Mouse (Mus musculus) cerebellum, adult 11 months (tissue): Measurements from ENCODE around the gene Kansl2.

ENCODE experiments used
- DNase-seq: peaks from one replicate; pipeline ENCODE4 v3.0.0; 2022

The Kansl2 gene

DNA sequence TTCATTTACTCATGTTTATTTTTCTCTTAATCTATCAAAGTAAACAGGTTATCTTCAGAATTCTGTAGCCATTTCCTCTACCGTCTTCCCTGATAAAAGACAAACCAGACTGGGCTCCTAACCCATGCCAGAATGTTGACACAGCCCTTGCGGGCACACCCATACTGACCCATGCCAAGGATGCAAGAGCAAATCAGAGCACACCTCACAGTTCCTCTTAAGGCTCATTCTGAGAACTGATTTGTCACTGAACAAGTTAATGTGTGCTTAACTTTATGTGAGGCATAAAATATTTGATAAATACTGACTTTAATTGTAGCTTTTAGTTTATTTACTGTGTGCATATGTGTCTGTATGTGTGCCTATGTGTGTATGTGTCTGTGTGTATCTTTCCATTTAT is 42.7 kb downstream of the Kansl2 start:
- DNase-seq: no peak

DNA sequence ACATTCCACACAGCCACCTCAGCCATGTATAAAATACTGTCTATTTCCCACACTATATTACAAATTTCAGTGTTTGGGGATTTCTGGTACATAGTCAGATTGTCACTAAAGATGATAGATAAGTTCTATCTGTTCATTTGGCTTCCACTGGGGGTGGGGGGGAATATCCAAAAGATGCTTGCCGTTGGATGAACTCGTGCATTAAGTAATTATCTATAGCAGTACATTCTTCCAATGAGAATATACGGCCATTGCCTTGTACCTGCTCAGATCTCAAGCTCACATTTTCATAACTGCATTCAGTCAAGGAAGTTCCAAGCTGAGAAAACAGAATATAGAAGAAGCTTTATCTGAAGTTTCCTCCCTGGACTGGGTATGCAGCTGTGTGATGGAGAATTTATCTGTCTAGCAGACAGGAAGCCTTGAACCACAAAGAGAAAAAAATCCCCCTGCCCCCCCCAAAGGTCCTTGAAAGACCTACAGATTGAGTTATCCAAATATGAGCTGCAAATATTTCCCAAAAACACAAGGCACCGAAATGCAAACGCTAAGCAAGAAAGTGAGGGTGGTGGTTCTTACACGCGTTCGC is 47.5 kb downstream of the Kansl2 start:
- DNase-seq: no peak

DNA sequence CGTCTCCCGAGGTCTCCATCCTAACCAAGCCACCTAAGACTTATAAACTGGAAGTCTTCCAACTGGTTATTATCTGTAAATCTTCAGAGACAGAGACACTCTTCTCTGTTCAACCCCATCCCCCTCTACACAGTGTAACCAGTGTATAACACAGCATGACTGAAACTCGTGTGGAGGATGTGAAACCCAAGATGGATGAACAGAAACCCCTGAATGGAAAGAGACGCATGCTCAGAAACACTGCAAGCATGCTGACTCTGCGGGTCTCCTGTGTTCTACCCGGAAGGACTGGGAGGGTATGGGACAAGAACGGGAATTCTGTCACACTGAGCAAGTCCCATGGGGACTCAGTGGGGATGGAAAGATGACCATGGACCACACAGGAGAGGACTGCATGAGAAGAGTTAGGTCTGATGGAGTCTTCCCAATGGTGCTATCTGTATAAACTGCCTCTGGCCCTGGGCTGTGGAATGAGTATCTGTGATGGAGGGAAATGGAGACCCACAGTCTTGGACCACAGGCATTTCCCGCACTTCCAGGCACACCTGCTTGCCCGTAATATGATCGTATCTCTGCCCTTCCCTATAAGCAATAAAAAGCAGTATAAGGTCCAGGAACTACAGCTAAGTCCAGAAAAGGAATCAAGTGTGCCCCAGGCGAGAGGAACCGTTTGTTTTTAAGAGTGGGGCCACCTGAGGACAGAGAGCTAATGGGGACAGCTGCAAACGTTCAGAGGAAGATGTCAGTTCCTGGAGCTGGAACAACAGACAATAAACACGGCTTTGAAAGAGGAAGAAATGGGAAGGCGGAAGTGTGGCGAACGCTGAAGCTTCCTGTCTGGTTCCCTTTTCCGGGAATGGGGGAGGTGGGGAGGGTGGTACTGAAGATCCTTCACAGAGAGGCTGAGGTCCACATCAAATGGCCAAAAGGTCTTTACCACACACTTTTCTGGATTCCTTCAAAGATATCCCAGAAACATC is 49.9 kb downstream of the Kansl2 start:
- no peak for DNase-seq

DNA sequence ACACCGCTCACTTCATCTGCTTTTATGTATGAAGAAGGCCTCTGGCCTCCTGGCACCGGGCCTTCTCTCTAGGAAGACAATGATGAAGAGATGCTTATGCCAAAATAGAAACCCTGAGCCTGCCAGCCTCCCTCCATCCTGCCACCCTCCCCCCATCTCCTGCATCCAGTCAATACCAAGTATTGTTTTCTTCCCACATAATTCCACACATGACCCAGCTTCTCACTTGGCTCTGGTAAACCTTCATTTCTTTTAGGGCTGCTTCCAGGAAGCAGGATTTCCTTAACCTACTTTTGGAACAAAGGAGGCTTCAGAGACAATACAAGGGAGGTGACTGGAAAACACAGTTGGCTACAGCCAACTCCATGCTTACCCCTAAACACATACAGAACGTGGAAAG is 51.4 kb downstream of the Kansl2 start, which contains the start of gene Lalba:
Gene Lalba, minus strand, starts transcription at position 21 of the 400 bp plus-strand sequence.
- DNase-seq: no peak

DNA sequence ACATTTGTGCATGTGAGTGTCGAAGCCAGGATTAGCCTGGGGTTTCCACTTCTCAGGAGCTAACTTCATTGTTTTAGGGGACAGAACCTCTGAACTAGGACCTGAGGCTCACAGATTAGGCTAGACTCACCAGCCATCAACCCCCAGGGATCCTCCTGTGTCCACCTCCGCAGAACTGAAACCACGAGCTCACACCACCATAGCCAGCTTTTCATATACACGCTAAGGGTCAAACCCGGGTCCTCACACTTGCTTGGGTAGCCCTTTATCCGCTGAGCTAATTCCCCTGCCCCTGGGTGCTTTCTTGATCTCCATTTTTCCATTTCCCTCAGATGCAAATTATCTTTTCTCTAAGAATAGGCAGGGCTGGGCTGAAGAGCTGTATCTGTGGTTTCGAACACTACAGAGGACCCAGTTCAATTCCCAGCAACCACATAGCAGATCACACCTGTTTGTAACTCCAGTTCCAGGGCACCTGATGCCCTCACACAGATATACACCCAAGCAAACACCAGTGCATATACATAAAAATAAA is 54.4 kb downstream of the Kansl2 start:
- DNase-seq: no peak

DNA sequence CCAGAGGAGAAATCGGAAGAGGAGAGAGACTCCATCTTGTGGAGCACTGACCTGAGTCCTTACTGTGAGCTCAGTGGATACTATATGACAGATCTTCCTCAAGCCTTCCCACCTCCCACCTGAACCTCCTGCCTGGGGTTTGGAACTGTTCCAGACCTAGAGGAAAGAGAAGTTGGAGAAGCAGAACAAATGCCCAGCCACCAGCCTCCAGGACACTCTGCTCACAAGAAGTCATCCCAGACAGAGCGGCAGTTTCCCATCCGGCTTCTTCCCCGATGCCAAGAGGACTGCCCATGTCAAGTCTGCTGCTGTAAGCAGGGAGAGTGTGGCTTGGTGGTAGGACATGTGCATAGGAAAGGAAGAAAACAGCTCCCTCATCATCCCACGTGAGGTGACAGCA is 57.8 kb downstream of the Kansl2 start:
- no peak for DNase-seq

DNA sequence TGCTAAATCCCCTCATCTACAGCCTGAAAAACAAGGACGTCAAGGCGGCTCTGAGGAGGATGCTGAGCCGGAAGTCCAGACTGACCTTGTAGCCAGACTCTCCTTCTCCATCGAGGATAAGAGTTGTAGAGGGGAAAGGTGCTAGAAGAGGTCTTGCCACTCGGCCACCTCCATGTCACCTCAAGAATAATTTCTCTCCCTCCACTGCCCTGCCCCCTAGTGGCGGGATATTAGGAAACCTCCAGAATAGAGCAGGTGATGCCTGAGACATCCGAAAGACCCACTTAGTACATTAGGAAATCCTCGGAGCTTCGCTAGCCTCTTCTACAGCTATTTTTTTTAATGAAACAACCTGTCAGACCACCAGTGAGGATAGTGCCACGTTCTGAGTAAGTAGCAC is 58.7 kb downstream of the Kansl2 start:
- peak; percentile 23 for DNase-seq

DNA sequence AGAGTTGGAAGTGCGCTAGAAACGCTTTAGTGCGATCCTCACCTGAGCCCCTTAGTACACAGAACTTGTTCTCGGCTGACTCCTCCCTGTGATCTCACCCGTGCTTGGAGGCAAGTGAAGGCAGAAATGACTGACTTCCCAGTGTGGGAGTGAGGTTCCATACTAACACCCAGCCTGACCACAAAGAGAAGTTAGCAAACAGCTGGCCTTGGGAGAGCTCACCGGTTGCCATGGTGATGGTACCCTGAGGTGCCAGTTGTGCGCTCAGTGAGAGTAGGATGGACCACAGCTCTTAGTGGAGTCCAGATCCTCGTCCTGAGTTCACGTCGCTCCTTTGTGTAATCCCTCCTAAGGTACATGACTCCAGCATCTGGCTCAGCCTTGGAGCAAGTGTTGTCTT is 59.1 kb downstream of the Kansl2 start:
- DNase-seq: no peak

DNA sequence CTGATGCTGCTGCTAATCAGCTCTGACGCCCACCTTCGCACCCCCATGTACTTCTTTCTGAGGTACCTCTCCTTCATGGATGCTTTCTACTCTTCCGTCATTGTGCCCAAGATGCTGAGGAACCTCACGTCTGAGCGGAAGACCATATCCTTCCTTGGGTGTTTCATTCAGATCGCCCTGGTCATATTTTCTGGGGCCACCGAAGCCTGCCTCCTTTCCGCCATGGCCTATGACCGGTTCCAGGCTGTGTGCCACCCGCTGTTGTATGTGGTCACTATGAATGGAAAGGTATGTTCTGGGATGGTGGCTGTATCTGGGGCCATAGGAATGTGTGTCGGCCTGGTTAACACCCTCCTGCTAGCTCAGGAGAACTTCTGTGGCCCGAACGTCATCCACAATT is 62.5 kb downstream of the Kansl2 start:
- DNase-seq: no peak

DNA sequence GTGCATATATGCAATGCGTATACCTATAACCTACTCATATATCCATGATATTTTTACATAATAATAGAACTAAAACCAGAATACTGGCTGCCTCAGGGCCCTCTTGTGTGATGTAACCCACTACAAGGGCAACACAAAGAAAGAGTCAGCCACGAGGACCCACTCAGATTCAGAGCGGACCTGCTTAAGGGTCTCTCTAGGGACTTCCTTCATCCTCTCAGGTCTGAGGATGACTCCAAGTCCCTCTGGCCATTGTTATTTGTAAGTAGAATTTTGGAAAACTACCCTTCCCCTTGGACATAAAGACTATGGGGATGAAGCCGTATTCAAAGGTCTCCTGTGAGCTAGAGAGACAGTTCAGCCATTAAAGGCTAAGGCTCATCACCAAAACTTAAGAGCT is 64.5 kb downstream of the Kansl2 start, which contains the start of gene OR5BS1P:
Gene OR5BS1P, plus strand, starts transcription at position 301 of the 400 bp plus-strand sequence.
- DNase-seq: no peak
